Mouse (Mus musculus) myocyte (in vitro differentiated cells): ENCODE measurements around the gene Serpina5. TPM values are rescaled to one million over a fixed set of nuclear protein-coding genes. Genes with fewer than 3 reads are reported as not detected.
"Not testable (repeated sequence)": the region's sequence is repeated elsewhere in the genome, so short reads cannot be mapped to it uniquely, and the experiment has no call there.

Source experiments
- H3K27me3 ChIP-seq: one replicate; pipeline ENCODE4 v1.6.1; 2011; ENCODE audit not compliant: control insufficient read depth, insufficient read depth, insufficient read length
- H3K36me3 ChIP-seq: one replicate; pipeline ENCODE4 v1.6.1; 2011; ENCODE audit not compliant: control insufficient read depth, insufficient read depth
- H3K4me2 ChIP-seq: one replicate; pipeline ENCODE4 v1.6.1; 2011; ENCODE audit warnings: low read depth, control low read depth
- H3K4me3 ChIP-seq: one replicate; pipeline ENCODE4 v1.5.1; 2011; ENCODE audit warnings: mild to moderate bottlenecking, control low read depth, moderate library complexity
- H3K79me2 ChIP-seq: one replicate; pipeline ENCODE4 v1.6.1; 2011; ENCODE audit not compliant: control insufficient read depth, insufficient read depth
- H3ac ChIP-seq: one replicate; pipeline ENCODE4 v1.6.1; 2011; ENCODE audit not compliant: control insufficient read depth, insufficient read length
- CEBPB ChIP-seq: IDR thresholded peaks from 2 replicates; pipeline ENCODE4 v1.6.1; 2011; ENCODE audit warnings: mild to moderate bottlenecking, moderate library complexity; ENCODE audit not compliant: poor library complexity, insufficient read depth, severe bottlenecking
- E2F4 ChIP-seq: IDR thresholded peaks from one replicate; pipeline ENCODE4 v1.6.1; 2011; ENCODE audit warnings: mild to moderate bottlenecking, control low read depth, moderate library complexity; ENCODE audit not compliant: insufficient read depth
- MAX ChIP-seq: IDR thresholded peaks from one replicate; pipeline ENCODE4 v1.6.1; 2011; ENCODE audit warnings: low read depth, mild to moderate bottlenecking, control low read depth
- MYOD1 ChIP-seq, 3 experiments: IDR thresholded peaks; one replicate each; pipeline ENCODE4 v1.6.1; 2011; ENCODE audit warnings: control low read depth in 2 of 3, low read depth in 2 of 3, mild to moderate bottlenecking in 2 of 3, moderate library complexity in 1 of 3; ENCODE audit not compliant: insufficient read length in 2 of 3, control insufficient read depth in 1 of 3
- MYOG ChIP-seq, 3 experiments: IDR thresholded peaks; one replicate each; pipeline ENCODE4 v1.6.1; 2011; ENCODE audit warnings: control low read depth in 2 of 3, low read depth in 2 of 3, mild to moderate bottlenecking in 2 of 3; ENCODE audit not compliant: insufficient read length in 2 of 3, control insufficient read depth in 1 of 3, insufficient read depth in 1 of 3
- POLR2A ChIP-seq: IDR thresholded peaks from one replicate; pipeline ENCODE4 v1.6.1; 2011; ENCODE audit warnings: low read depth, mild to moderate bottlenecking, control low read depth, moderate library complexity; ENCODE audit not compliant: insufficient read length
- POLR2AphosphoS2 ChIP-seq: IDR thresholded peaks from one replicate; pipeline ENCODE4 v1.6.1; 2011; ENCODE audit warnings: low read depth, control low read depth; ENCODE audit not compliant: insufficient read length
- REST ChIP-seq: IDR thresholded peaks from one replicate; pipeline ENCODE4 v1.6.1; 2011; ENCODE audit warnings: mild to moderate bottlenecking, control low read depth, moderate library complexity; ENCODE audit not compliant: insufficient read depth, insufficient read length
- SRF ChIP-seq: IDR thresholded peaks from one replicate; pipeline ENCODE4 v1.6.1; 2011; ENCODE audit warnings: low read depth; ENCODE audit not compliant: control insufficient read depth, insufficient read length
- TCF12 ChIP-seq: IDR thresholded peaks from one replicate; pipeline ENCODE4 v1.6.1; 2011; ENCODE audit warnings: mild to moderate bottlenecking, control low read depth; ENCODE audit not compliant: poor library complexity, insufficient read depth, severe bottlenecking
- TCF3 ChIP-seq: IDR thresholded peaks from one replicate; pipeline ENCODE4 v1.6.1; 2011; ENCODE audit warnings: low read depth, control low read depth; ENCODE audit not compliant: insufficient read length
- USF1 ChIP-seq: IDR thresholded peaks from one replicate; pipeline ENCODE4 v1.6.1; 2011; ENCODE audit warnings: low read depth, mild to moderate bottlenecking, control low read depth, moderate library complexity
- polyA plus RNA-seq: library from polyadenylated mRNA; unstranded; fragments of >200 nt; fragmentation: generic; extraction: Trizol; gene quantifications from one replicate; pipeline ENCODE4 v1.2.1, GENCODE M21; 2012; ENCODE audit warnings: missing spikeins

Serpina5 gene
- polyA plus RNA-seq, 1 experiment, result not detected

DNA sequence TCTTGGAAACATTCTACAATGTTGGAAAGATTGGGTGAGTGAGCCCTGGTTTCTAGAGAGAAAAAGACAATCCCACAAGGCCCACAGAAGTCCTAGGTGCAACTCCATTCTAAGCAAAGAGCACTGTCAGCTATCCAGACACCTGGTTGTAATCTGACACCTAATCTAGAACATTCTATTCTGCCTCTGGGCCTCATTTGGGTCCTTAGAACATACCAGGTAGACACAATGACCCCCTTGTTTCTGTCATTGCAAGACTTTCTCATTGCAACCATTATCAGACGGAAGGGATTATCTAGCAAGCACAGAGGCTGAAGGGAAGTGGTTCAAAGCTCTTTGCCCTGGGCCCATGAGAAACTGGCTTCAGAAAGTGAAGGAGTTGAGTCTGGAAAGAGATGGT lies 9.6 kb upstream of the Serpina5 start:
- H3ac ChIP-seq, result no peak overlapping the region
- no peak for TF ChIP-seq MAX
- no peak for TF ChIP-seq SRF

DNA sequence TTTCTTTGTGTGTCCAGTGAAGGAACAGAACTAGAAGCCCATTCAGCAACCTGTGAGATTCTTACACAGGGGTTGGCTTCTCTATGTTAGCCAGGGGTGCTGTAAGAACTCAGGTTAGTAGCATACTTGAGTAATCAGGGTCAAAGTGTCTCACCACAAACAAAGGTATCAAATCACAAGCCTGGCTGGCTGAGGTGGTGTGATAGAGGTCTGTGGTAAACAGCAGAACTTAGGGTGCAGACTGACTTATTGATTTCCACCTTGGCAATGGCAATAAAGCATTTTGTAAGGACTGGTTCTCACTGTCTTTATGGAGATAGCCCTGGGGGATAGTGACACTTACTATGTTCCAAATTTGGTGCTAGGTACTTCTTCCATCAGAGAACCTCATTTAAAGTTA lies 4.9 kb downstream of the Serpina5 start:
- no peaks in the 10 kb centered on the region for H3K27me3 ChIP-seq
- H3ac ChIP-seq, result no peak overlapping the region
- no peaks in the 10 kb centered on the region for H3K36me3 ChIP-seq
- no peak overlapping the region for H3K4me2 ChIP-seq
- no peak for TF ChIP-seq MYOD1 (IDR thresholded peaks at IDR 0.05; ENCODE audit: control insufficient read depth in 1 of 3, insufficient read length in 2 of 3, low read depth in 2 of 3)
- TF ChIP-seq REST, result no peak
- no peak for TF ChIP-seq CEBPB
- TF ChIP-seq SRF, result no peak
- TF ChIP-seq MAX, result no peak
- TF ChIP-seq E2F4, result no peak
- no peak for TF ChIP-seq POLR2A
- no peak for TF ChIP-seq MYOG (IDR thresholded peaks at IDR 0.05; ENCODE audit: control insufficient read depth in 1 of 3, insufficient read depth in 1 of 3, insufficient read length in 2 of 3, low read depth in 2 of 3)
- TF ChIP-seq TCF12, result no peak
- no peak for TF ChIP-seq POLR2AphosphoS2
- no peak for TF ChIP-seq USF1
- no peak for TF ChIP-seq TCF3
- H3K4me3 ChIP-seq, result no peak overlapping the region
- no peaks in the 10 kb centered on the region for H3K79me2 ChIP-seq

More for the DNA sequence above, 9.6 kb upstream of the Serpina5 start:
- Histone ChIP-seq H3K79me2 (no peaks in the 10 kb centered on the region), H3K27me3 (no peaks in the 10 kb centered on the region), H3K36me3 (no peaks in the 10 kb centered on the region), H3K4me2 (no peak overlapping the region), H3K4me3 (no peak overlapping the region)

- no peak for TF ChIP-seq TCF12
- TF ChIP-seq REST, result no peak
- no peak for TF ChIP-seq POLR2AphosphoS2
- TF ChIP-seq TCF3, result no peak
- no peak for TF ChIP-seq POLR2A
- no peak for TF ChIP-seq MAX
- no peak for TF ChIP-seq MYOG (IDR thresholded peaks at IDR 0.05; ENCODE audit: control insufficient read depth in 1 of 3, insufficient read depth in 1 of 3, insufficient read length in 2 of 3, low read depth in 2 of 3)
- TF ChIP-seq USF1, result no peak
- no peaks in the 10 kb centered on the region for H3K79me2 ChIP-seq
- H3K36me3 ChIP-seq, result no peaks in the 10 kb centered on the region
- no peak overlapping the region for H3K4me2 ChIP-seq
- no peak overlapping the region for H3K4me3 ChIP-seq
- H3ac ChIP-seq, result no peak overlapping the region
- no peaks in the 10 kb centered on the region for H3K27me3 ChIP-seq
These were observed 6.0 kb downstream of the Serpina5 start for GRCm38 (mm10) chr12:104106919-104107318.

DNA sequence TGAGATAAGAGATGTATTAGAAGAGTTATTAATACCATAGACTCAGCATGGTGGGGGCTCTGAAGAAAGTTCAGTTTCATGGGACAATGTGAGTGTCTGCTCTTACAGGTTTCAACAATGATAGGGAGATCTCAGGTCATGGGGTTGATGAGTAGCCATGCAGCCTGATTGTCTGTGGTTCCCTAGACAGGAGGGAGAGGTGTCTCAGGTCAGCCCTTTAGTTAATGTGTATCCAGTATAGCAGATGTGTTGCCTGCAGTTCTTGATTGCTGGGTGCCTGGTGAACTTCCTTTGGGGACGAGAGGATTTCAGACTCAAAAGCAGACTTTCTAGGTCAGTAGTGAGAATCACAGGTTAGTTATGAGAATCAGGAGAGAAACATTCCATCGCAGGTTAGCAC lies 7.6 kb downstream of the Serpina5 start:
- H3ac ChIP-seq, result no peak overlapping the region
- no peak overlapping the region for H3K4me2 ChIP-seq
- H3K27me3 ChIP-seq, result no peaks in the 10 kb centered on the region
- H3K79me2 ChIP-seq, result no peaks in the 10 kb centered on the region
- TF ChIP-seq POLR2AphosphoS2 (no peak), SRF (no peak), MAX (no peak), CEBPB (no peak), TCF3 (no peak)
- H3K4me3 ChIP-seq, result no peak overlapping the region
- H3K36me3 ChIP-seq, result no peaks in the 10 kb centered on the region

- not testable (repeated sequence) for H3ac ChIP-seq, H3K36me3 ChIP-seq, H3K4me2 ChIP-seq, H3K4me3 ChIP-seq, H3K27me3 ChIP-seq, H3K79me2 ChIP-seq
These were observed 11.4 kb downstream of the Serpina5 start, which contains the start of gene Serpina3a for GRCm38 (mm10) chr12:104112333-104112732. Serpina3a (plus strand) TSS chr12:104112724.

GRCm38 (mm10) chr12:104114921-104115579 lies 14.1 kb downstream of the Serpina5 start:
- H3K4me3 ChIP-seq, result no peak overlapping the region
- TF ChIP-seq MYOD1 (IDR thresholded peaks at IDR 0.05; ENCODE audit: control insufficient read depth in 1 of 3, insufficient read length in 2 of 3, low read depth in 2 of 3) (no peak), MAX (no peak), USF1 (no peak), SRF (no peak), E2F4 (no peak), POLR2AphosphoS2 (no peak), TCF12 (no peak), REST (no peak), MYOG (IDR thresholded peaks at IDR 0.05; ENCODE audit: control insufficient read depth in 1 of 3, insufficient read depth in 1 of 3, insufficient read length in 2 of 3, low read depth in 2 of 3) (no peak), POLR2A (no peak), CEBPB (no peak), TCF3 (no peak)

More at GRCm38 (mm10) chr12:104114921-104115579, 14.1 kb downstream of the Serpina5 start:
- Histone ChIP-seq H3K79me2 (no peaks in the 10 kb centered on the region), H3K4me2 (no peak overlapping the region), H3ac (no peak overlapping the region), H3K27me3 (no peaks in the 10 kb centered on the region), H3K36me3 (no peaks in the 10 kb centered on the region)
